In the genomic region with DNA sequence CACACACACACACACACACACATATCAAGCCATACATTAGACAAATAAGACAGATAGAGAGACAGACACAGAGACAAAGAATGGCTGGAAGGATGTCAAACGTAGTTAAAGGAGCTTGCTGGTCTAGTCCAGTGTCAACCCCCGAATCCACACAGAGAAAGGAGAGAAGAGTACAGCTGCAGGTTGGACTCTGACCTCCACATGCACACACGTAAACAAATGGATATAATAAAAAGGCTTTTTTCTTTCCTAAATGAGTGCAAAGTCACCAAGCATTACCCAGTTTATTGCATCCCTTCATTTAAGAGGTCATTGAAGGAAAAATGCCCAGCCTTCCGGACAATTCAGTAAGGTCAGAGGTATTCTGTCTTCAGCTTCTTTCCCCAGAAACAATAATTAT, we compare ENCODE assay signal across 28 mouse cellular contexts.
"Had no signal": no experiment of that assay in that cellular context is flagged by ENCODE, and none has a peak within 500 bp of the region (broad histone marks: within the 10 kb centered on the region; RNA-seq: fewer than 3 reads in every experiment).

No protein-coding gene starts in this region.

- DNase-seq: gastrocnemius, postnatal 14 days; gastrocnemius, postnatal 36 days; heart, adult 18-20 months; heart, postnatal 10 days; heart, postnatal 4 days; kidney, adult 11 months; kidney, adult 2 months; kidney, adult 9 months; kidney, postnatal 14 days; kidney, postnatal 36 days; liver; liver, embryonic 13.5 days; liver, postnatal 0 days had no signal

- H3K27me3 ChIP-seq: hindbrain, embryonic 12.5 days; kidney, embryonic 15.5 days; limb, embryonic 12.5 days; liver, embryonic 13.5 days; liver, embryonic 15.5 days had no signal

- H3K9me3 ChIP-seq: heart, embryonic 10.5 days; heart, embryonic 12.5 days; hindbrain, embryonic 10.5 days; hindbrain, embryonic 12.5 days; kidney, embryonic 15.5 days; limb, embryonic 10.5 days; limb, embryonic 12.5 days; liver, embryonic 13.5 days; liver, embryonic 15.5 days had no signal

- H3K4me3 ChIP-seq: heart, embryonic 10.5 days; heart, embryonic 12.5 days; hindbrain, embryonic 10.5 days; hindbrain, embryonic 12.5 days; kidney, embryonic 15.5 days; layer of hippocampus, adult 2 months; left cerebral cortex, adult 2 months; limb, embryonic 10.5 days; limb, embryonic 12.5 days; liver, embryonic 13.5 days; liver, embryonic 15.5 days had no signal

- H3K4me1 ChIP-seq: limb, embryonic 12.5 days; liver, embryonic 13.5 days; liver, embryonic 15.5 days had no signal

- H3K4me2 ChIP-seq: heart, embryonic 12.5 days; hindbrain, embryonic 12.5 days; hindbrain, embryonic 14.5 days; kidney, embryonic 15.5 days; limb, embryonic 12.5 days; liver, embryonic 11.5 days; liver, embryonic 13.5 days; liver, embryonic 15.5 days had no signal

- H3K9ac ChIP-seq: heart, embryonic 12.5 days; hindbrain, embryonic 12.5 days; hindbrain, embryonic 14.5 days; kidney, embryonic 15.5 days; limb, embryonic 12.5 days; liver, embryonic 13.5 days; liver, embryonic 15.5 days; liver, postnatal 0 days had no signal

- H3K36me3 ChIP-seq: heart, embryonic 10.5 days; heart, embryonic 12.5 days; hindbrain, embryonic 10.5 days; hindbrain, embryonic 12.5 days; kidney, embryonic 15.5 days; limb, embryonic 10.5 days; limb, embryonic 12.5 days; liver, embryonic 13.5 days; liver, embryonic 15.5 days had no signal

- H3K27ac ChIP-seq: heart, embryonic 10.5 days; hindbrain, embryonic 10.5 days; hindbrain, embryonic 12.5 days; hindbrain, embryonic 14.5 days; kidney, embryonic 15.5 days; kidney, postnatal 0 days; layer of hippocampus, adult 2 months; left cerebral cortex, adult 2 months; limb, embryonic 10.5 days; limb, embryonic 12.5 days; liver, embryonic 13.5 days; liver, embryonic 15.5 days had no signal

- ATAC-seq: hindbrain, embryonic 16.5 days; inflammation-experienced regulatory T-cells, adult 6 months; liver, postnatal 0 days had no signal
